Mouse (Mus musculus): ENCODE data around the gene Nktr.

GRCm38 (mm10) chr9:121672311-121672710 is 46.7 kb upstream of the Nktr start:
- TF ChIP-seq POLR2AphosphoS2 (IDR thresholded peaks at IDR 0.05; ENCODE audit: low read length), result no peak
- TF ChIP-seq SIN3A (IDR thresholded peaks at IDR 0.05; ENCODE audit: low read length), result peak; percentile 35; the same call in 1 of the 2 replicates
- TF ChIP-seq NRF1 (IDR thresholded peaks at IDR 0.05; ENCODE audit: insufficient read depth, low read depth, low read length, poor library complexity, severe bottlenecking), result no peak
- no peak for TF ChIP-seq CTCF (IDR thresholded peaks at IDR 0.05 in 2 of 3, conservative IDR thresholded peaks at IDR 0.05 in 1 of 3; ENCODE audit: control insufficient read depth in 1 of 3, insufficient read depth in 1 of 3, low read depth in 2 of 3, low read length in 3 of 3, poor library complexity in 1 of 3, severe bottlenecking in 1 of 3)
- TF ChIP-seq POLR2A (IDR thresholded peaks at IDR 0.05; ENCODE audit: control insufficient read depth in 1 of 2, insufficient read depth in 1 of 2, low read depth in 1 of 2, low read length in 2 of 2, poor library complexity in 1 of 2), result no peak
- no peak for TF ChIP-seq E2F4 (IDR thresholded peaks at IDR 0.05; ENCODE audit: borderline replicate concordance, low read depth, low read length)
- no peak for TF ChIP-seq BHLHE40 (IDR thresholded peaks at IDR 0.05; ENCODE audit: borderline replicate concordance, low read depth, low read length)
- no peak for TF ChIP-seq MAFK (IDR thresholded peaks at IDR 0.05; ENCODE audit: borderline replicate concordance, low read depth, low read length)
- TF ChIP-seq ZC3H11A (IDR thresholded peaks at IDR 0.05; ENCODE audit: low read depth, low read length), result no peak
- TF ChIP-seq EP300 (IDR thresholded peaks at IDR 0.05; ENCODE audit: low read depth in 1 of 2, low read length in 2 of 2), result no peak
- TF ChIP-seq MAX (IDR thresholded peaks at IDR 0.05; ENCODE audit: low read length), result no peak
- TF ChIP-seq GABPA (IDR thresholded peaks at IDR 0.05; ENCODE audit: low read depth, low read length), result no peak
- no peak for TF ChIP-seq MXI1 (IDR thresholded peaks at IDR 0.05; ENCODE audit: low read depth, low read length)
- no peak for TF ChIP-seq TAL1 (IDR thresholded peaks at IDR 0.05; ENCODE audit: low read length)

All from MEL (cell line).